Mouse (Mus musculus): ENCODE data around the gene Grip2. TPM values are rescaled to one million over a fixed set of nuclear protein-coding genes. Genes with fewer than 3 reads are reported as not detected.

Gene Grip2
- total RNA-seq (2021) = 1 to 10 TPM; 7.0 to 8.6 TPM
- long read RNA-seq, full-length matches to known transcripts = 1 of 11 reads
- long read RNA-seq, partial matches to known transcripts = 1 of 11 reads
- long read RNA-seq, other reads (novel, unspliced or antisense) = 9 of 11 reads

DNA sequence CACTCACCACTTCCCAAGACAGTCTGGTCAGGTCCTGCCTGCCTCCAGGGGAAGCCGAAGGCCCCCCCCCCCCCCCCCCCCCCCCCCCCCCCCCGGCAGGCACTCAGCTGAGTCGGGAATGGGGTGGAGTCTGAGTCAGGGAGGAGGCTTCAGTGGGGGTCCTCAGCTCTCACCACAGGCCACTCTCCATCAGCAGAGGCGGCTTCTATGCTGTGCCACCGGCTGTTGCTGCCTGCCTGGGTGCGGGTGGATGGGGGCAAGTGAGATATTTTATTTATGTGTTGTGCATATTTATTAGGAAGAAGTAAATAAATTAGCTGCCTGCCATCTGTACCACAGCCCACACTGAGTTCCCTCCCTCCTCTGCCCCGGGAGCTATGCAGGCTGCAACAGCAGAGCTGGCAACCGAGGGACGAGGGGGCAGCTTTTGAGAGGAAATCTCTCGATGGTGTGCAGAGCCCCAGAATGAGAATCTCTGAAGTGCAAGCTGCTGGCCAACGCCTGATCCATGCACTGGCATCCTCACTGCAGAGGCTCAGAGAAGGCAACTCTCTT is at the start of gene Grip2:
Grip2 (minus strand) TSS at position 235 of the 555 bp plus-strand sequence.
- DNase-seq (ENCODE audit: low spot score in 2 of 2) = peak; percentile 79 to 87

DNA sequence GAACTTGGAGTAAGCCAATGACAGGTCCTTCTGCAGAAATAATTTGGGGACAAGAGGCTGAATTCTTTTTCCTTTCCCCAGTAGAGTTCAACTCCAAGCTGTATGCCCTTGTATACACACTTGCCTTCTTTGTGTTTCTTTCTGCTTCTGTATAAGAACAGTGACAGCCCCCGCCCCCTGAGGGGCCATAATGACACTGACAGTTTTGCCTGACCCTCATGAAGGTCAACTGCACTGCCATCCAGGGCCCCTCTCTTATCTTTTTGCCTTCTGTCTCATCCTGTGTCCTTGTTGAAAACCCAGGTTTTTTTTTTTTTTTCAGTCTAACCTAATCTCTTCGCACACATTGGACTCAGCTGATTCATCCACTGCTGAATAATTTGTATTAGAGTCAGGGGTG is 45.7 kb upstream of the Grip2 start:
- DNase-seq (ENCODE audit: low spot score in 2 of 2) = no peak

DNA sequence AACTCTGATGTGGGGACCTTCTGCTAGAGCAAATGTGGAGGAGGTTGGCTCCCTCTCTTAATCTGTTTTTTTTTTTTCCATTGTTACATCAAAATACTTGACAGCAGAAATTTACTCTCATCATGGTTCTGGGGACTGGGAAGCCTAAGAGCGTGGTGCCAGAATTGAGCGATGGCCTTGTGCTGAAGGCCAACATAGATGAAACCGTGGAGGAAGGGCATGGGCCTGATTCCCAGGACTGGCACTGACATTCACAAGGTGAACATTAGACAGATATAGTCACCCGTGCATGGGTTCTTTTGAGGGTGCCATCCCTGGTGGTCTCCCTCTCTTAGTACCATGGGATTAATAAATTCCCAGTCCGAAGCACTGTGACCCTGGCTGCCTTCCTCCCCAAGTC is 41.0 kb upstream of the Grip2 start:
- no peak for DNase-seq (ENCODE audit: low spot score in 2 of 2)

DNA sequence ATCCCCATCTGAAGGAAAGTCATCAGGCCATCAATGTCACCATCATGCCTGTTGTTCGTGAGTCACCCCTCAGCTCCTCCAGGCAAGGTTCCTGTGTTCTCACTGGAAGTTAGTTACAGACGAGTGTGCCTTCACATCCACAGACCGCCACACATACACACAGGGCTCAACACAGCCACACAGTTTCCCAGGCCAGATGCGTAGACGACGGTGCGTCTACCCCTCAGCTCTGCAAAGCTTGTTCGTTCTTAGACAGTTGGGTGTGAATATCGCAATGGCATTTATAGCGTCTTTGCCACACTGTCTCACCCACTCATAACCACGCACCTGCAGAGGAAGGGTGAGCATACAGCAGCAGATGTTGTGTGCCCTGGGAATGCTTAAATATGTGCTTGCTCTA is 38.6 kb upstream of the Grip2 start:
- peak in 1 of 2 experiments; percentile 18 for DNase-seq (ENCODE audit: low spot score in 2 of 2)

DNA sequence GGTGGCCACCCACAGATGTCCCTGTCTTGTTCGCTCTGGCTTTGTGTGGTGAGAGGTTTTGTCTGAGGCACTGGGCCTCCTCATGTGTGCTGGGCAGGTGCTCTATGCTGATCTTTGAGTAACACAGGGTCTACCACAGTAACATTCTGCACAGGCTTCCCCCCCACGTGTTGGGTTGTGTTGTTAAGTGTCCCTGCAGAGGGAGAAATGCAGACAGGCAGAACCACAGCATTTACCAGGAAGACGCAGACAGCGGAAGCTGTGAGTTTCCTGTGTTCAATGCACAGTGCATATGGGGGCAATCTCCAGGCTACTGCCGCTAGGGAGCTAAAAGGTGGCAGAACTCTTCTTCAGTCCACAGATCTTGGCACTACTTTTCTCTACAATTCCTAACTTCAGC is 37.5 kb upstream of the Grip2 start:
- DNase-seq (ENCODE audit: low spot score in 2 of 2) = no peak

DNA sequence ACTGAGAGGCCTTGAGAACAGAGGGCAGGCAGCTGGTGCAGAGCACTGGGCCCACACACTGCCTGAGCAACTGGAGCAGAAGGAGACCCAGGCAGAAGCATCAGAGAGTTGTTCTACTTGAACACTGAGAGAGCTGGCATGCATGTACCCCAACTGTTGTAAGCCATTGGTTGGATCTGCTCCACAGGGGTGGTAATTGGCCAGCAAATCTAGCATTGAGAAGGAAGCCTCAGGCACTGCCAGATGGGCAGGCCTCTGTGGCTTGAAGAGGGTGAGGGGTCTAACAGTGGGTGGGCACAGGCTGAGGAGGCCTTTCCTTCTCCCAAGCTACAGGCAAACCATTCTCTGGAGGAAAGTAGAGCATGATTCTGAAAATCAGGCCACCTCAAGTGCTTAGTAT is 35.8 kb upstream of the Grip2 start:
- no peak for DNase-seq (ENCODE audit: low spot score in 2 of 2)

DNA sequence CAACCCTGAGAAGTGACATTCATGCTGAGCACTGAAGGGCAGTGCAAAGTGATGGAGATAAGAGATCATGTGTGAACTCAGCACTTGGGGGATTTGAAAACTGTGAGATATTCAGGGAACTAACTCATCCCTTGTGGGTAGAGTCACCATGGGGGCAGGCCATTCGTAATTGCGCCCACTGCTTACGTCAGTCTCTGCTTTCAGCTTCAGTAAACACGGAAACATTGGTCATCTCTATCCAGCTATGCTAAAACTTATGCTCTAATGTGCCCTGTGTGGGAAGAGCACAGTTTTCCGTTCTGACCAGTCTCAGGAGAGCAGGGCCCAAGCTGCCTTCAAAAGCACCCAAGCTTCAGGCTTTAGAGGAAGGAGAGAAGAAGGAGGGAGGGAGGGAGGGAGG is 31.3 kb upstream of the Grip2 start:
- DNase-seq (ENCODE audit: low spot score in 2 of 2) = no peak

DNA sequence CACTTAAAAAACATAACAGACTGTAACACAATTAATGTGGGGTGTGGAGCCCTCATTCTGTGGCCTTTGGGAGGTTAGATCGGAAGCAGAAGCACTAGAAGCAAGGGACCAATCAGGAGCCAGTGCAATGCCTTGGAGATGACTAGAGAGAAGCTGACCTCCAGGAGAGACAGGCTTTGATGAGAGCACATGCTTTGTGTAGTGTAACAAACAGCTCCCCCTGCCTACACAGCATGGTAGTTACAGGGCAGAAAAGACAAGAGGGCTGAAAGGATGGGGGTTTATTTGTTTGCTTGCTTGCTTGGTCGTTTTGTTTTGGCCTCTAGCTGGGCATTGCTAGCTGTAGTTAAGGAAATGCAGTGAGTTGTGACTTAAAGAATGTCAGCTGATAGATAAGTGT is 25.5 kb upstream of the Grip2 start:
- peak in 1 of 2 experiments; percentile 46 for DNase-seq (ENCODE audit: low spot score in 2 of 2)

DNA sequence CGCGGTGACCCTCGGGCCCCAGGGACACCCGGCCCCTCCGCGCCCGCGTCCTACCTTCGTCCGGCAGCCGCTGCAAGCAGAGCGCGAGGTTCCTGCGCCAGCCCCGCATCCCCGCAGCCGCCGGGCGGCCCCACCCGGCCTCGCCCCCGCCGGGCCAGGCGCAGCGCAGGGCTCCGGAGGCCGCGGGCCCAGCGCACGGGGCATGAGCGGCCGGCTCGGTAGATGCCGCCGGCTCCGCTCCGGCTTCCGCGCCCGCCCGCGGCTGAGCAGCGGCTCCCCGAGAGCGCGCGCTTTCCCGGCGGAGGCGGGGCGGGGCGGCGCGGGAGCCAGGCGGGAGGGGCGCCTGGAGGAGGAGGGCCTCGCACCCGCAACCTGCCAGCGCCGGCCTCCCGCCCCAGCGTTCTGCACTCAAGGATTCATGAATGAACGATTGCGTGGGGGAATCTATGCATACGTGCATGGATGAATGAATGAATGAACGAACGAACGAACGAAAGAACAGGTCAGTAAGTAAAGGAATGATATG is 16.6 kb upstream of the Grip2 start:
- no peak for DNase-seq (ENCODE audit: low spot score in 2 of 2)

DNA sequence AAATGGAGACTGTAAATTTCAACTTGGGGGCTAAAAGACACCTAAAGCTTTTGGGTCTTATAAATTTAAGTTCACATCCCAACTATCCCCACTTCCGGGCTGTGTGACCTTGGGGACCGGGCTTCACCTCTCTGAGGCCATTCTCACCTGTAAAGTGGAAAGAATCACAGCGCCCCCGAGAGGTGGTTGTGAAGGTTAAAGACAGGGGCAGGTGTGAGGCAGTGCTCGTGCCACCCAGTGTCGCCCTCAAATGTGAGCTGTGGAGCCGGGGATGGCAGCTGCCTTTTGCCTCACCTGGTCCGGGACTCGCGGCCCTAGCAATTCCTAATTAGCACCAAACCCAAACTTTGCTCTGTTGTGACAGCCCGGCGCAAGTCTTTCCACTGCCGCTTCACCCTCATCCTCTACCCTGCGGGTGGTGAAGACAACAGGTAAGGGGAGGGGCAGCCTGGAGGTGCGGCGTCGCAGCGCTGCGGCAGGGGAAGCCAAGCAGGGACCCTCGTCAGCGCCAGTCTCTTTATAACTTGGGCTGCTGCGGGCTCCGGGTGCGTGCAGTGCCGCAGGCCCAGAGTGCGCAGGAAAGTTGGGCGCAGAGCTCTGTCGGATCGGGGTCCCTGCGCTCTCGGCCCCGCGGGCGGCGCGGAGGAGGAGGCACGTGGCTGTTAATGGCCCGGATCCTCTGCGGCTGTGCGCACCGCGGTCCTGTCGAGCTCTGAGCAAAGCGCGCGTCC is 16.0 kb upstream of the Grip2 start:
- no peak for DNase-seq (ENCODE audit: low spot score in 2 of 2)

DNA sequence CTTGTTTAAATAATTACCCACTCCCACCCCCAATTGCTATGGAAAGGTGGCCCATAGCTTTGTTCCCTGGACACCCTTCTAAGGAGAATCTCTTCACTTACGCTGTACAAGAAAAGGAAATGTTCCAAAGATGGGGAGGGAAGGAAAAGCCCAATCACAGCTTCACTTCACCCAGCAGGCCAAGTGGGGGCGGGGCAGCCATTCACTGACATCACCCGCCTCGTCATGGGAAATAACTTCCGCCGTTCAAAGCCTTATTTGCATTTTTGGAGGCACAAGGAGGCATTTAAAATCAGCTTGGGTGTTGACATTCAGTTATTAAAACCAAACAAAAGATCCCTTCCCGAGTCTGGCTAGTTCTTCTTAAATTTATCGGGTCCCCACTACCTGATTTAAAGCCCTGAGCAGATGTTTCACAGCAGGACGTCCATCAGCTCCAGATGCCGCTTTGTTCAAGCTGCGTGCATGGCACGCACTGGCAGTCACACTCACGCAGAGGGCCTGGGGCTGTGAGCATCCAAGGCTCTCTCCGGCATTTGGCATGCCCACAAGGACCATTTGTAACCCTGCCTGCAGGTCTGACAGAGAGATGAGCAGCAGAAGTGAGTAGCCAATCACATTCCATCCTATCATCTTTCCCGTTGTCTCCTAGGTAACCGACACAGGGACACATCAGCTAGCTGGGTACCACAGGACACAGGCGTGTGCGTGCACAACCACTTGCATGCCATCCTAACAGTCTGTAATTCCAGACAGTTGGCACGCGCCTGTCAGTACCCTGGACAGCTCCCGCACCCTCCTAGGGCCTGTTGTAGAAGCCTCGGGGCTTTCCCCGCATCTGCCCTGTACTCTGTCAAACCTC is 12.2 kb upstream of the Grip2 start:
- DNase-seq (ENCODE audit: low spot score in 2 of 2) = peak; percentile 41 to 54

DNA sequence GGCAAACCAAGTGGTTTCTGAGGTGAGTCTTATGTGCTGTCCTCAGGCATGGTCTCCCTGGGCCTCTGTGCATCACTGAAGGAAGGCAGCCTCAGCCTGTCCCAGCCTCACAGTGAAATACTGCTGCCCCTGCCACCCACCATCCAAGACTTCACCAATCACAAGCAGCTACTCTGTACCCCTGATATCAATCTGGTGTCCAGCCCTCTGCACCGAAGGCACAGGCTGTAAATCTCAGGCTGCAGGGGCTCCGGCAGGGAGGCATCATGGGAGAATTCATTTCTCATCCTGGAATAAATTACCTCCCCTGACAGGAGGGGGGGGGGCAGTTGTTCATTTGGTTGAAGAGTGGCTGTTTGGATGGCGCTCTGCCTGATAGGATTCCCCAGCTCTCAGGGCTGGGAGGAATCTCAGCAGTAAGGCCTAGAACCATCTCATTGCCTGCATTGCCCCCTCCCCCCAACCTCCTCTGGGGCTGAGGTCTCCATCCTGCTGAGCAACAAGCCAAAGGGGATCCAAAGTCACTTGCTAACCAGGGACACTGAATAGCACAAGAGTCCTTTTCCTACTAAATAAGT is 5.9 kb upstream of the Grip2 start:
- no peak for DNase-seq (ENCODE audit: low spot score in 2 of 2)

DNA sequence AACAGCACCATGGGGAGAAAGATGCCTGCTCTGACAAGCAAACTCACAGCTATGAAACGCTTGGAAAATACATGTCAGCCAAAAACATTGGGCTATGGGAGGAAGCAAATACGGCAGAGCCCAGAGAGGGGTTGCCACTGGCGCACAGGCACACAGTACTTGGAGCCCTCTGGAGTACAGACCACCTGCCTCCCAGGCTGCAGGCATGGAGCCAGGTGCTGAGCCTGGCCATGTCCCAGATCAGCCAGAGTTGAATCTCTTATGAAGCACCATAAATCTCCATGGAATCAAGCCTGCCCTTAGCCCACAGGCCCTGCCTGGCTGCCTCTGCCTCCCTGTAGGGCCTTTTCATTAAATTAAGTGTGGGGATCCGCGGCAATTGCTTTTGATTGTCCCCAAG is 876 bp upstream of the Grip2 start:
- no peak for DNase-seq (ENCODE audit: low spot score in 2 of 2)

DNA sequence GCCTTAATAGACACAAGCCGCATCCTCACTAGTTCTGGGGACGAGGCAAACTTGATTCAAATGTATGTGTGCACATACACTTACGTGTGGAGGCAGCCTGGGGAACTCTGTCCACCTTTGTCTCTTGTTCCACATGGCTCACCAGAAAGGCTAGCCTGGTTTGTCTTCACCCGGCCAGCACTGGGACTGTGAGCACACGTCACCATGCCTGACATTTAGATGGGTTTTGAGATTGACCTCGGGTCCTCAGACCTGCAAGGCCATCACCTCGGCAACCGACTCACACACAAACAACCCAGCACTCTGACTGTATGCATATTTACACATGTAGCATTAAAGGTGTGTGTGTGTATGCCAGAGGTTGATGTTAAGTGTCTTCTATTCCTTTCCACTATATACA is 8.8 kb downstream of the Grip2 start:
- DNase-seq (ENCODE audit: low spot score in 2 of 2) = no peak

DNA sequence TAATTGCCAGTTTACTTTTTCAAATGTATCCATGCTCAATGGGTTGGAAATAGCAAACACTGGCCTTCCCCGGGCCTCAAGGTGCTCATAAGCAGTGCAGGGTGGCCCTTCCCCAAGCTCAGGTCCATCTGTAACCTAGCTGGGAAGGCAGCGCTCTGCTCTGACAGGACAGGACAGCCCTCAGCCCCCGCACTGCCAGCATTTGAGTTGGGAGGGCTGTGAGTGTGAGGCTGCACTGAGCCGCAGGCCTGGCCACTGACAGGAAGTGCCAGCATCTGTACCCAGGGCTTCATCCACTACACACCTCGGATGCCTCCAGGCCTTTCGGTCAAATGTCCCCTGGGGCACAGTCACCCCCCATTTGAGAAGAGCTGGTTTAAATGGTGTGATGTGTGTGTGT is 11.1 kb downstream of the Grip2 start:
- DNase-seq (ENCODE audit: low spot score in 2 of 2) = no peak

DNA sequence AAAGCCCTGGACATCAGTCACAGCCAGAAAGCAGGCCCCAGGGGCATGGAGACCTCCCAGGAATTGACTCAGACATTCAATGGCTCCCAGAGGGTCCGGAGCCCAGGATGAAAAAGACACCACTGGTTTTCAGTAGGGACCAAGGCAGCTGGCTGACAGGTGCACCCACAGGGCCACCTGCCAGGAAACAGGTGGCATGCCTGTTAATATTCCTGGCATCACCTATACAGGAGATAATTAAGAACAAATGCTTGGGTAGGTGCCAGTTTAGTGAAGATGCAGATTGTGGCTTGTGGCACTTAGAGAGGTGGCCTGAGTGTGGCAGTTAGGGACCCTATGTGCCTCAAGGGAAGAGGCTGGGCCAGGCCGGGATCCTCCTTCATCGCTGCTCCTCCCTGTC is 13.4 kb downstream of the Grip2 start:
- DNase-seq (ENCODE audit: low spot score in 2 of 2) = no peak

DNA sequence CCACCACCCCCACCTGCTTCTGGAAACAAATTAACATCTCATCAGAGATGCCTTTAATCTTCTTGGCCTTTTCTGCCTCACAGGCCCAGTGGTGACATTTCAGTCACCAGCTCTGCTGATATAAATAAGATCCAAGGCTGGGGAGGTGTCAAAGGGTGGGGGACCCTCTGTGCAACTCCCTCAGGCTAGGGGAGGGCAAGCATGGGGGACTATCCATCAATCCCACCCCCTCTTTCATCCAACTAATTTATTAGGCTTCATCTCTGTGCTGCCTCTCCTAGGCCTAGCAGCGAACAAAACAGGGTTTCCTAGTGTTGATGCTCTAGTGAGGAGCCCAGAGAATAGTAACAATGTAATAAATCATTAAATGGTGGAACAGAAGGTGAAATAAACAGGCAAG is 17.0 kb downstream of the Grip2 start:
- no peak for DNase-seq (ENCODE audit: low spot score in 2 of 2)

DNA sequence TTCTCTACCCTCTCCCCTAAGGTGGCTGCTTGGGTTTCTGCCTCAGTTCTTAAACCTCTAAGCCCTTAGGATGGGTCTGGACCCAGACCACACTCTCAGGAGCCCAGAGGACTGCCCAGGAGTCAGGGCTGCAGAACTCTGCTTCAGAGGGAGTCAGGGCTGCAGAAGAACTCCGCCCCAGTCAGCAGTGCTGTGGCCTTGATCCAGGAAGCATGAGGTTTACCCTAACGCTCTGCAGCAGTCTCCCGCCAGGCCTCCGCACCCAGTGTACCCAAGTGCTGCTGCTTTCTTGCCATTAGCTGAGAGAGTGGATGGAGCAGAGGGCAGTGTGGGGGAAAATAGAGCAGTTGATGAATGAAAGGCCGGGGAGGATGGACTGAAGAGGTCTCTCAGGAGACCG is 19.0 kb downstream of the Grip2 start:
- DNase-seq (ENCODE audit: low spot score in 2 of 2) = no peak

DNA sequence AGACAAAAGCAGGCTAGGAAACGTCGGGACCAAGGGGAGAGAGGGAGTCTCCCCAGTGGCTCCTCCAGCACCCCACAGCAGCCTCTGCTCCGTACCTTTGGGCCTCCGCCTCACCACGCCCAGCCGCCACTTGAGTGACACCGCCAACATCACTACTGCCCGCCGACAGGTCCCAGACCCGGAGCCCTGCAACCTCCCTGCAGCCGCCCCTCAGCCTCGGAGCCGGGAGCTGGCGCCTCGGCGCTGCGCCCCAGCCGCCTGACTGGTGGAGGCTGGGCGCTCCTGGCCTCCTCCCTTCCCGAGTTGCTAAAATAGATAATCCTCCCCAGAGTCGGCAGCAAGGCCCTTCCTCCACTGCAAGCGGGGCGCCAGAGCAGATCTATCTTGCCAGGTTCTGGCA is 19.9 kb downstream of the Grip2 start:
- peak; percentile 14 to 20 for DNase-seq (ENCODE audit: low spot score in 2 of 2)

DNA sequence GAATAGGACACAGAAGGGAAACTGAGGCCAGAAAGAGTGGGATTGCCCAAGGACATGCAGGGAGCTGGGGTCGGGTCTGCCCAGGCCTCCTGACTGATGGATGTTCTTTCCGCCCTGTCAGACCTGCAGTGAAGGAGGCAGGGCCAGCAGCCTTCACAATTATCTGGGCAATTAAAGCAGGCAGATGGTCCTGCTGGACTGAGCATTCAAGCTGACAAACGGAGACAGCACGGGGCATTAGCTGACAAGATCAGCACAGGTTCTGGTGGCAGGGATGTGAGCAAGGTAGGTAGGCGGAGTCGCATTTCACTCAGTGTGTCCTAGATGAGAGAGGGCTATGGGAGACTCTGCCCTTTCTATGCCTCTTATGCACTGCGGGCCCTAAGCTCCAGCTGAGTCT is 22.9 kb downstream of the Grip2 start:
- DNase-seq (ENCODE audit: low spot score in 2 of 2) = no peak

DNA sequence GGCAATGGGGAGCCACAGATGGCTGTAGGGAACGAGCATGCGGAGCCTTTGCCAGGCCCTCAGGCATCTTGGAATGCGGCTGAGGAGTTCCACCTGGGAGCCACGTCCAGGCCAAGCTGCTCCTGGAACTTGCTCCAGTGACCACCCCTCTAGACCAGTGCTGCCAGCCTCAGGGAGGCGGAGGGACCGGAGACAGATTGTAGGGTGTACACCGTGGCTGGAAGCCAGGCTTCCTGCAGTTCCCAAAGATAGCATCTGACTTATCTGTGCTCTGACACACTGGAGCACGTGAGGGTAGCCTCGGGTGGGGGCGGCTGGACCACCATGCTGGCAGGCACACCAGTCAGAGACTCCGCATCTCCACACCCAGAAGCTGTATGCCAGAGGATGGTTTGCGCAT is 28.6 kb downstream of the Grip2 start:
- peak; percentile 10 to 49 for DNase-seq (ENCODE audit: low spot score in 2 of 2)

DNA sequence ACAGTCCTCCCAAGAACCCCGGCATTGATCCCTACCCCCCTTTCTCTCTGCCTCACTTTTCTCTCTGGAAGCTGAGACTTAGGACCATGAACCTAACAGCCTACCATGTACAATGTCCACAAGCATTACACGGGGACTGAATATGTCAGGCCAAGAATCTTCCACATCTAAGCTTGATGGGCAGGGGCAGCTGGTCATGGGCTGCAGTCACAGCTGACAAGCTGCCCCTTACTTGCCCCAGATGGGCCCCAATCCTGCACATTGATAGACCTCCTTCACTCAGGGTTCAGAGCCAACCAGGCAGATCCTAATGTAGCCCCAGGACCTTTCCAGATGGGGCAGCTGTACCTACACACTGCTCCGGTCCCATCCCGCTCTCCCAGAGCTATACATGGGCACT is 30.3 kb downstream of the Grip2 start:
- DNase-seq (ENCODE audit: low spot score in 2 of 2) = no peak
